Mouse (Mus musculus): ENCODE measurements around the gene Insl6. TPM values are rescaled to one million over a fixed set of nuclear protein-coding genes. Genes with fewer than 3 reads are reported as not detected.

Gene Insl6
- total RNA-seq, 1 experiment: 1.7 TPM

DNA sequence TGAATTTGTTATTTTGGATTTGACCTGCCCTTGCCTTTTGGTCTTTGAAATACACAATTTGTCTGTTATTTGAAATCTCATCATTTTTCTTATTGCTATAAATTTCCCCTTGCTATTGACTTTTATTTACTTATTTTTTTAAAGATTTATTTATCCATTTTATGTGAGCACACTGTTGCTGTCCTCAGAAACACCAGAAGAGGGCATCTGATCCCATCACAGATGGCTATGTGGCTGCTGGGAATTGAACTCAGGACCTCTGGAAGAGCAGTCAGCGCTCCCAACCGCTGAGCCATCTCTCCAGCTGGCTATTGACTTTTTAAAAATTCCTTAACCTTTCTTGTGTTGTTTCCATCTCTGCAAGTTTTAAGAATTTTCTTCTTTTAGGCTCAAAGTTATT, 11.5 kb upstream of the Insl6 start:
- no peaks in the 10 kb centered on the region for H3K36me3 ChIP-seq (ENCODE audit: control insufficient read depth, insufficient read depth, low read length, poor library complexity, severe bottlenecking)
- H3K9me3 ChIP-seq (ENCODE audit: control insufficient read depth, insufficient read depth, low read depth, low read length): no peaks in the 10 kb centered on the region
- peaks cover 0 to 2% of the 10 kb centered on the region in 2 experiments; a peak in 1 of 4 replicates for H3K4me1 ChIP-seq (ENCODE audit: control insufficient read depth in 2 of 2, insufficient read depth in 2 of 2, low read length in 2 of 2, poor library complexity in 1 of 2)
- no peak for TF ChIP-seq MAFK (IDR thresholded peaks at IDR 0.05; ENCODE audit: insufficient read depth, low read depth, low read length)
- TF ChIP-seq ZNF384 (IDR thresholded peaks at IDR 0.05; ENCODE audit: low read depth, low read length): no peak
- no peak for TF ChIP-seq ZC3H11A (IDR thresholded peaks at IDR 0.05; ENCODE audit: borderline replicate concordance, low read depth, low read length)
- no peak for TF ChIP-seq HCFC1 (IDR thresholded peaks at IDR 0.05; ENCODE audit: borderline replicate concordance, insufficient read depth, low read length)
- no peak for TF ChIP-seq CHD2 (IDR thresholded peaks at IDR 0.05; ENCODE audit: low read depth, low read length)
- no peak overlapping the region for H3K27ac ChIP-seq (ENCODE audit: insufficient read depth, low read depth, low read length, poor library complexity, severe bottlenecking)
- in situ Hi-C loops (cut with MboI; ENCODE audit: low sequenced_read_pairs in 2 of 2, unreplicated experiment in 2 of 2): no loop called here
- no peak overlapping the region for H3K9ac ChIP-seq (ENCODE audit: insufficient read depth, low read depth, low read length, poor library complexity, severe bottlenecking)
- no peak overlapping the region for H3K4me3 ChIP-seq (ENCODE audit: insufficient read depth in 1 of 2, low read depth in 1 of 2, low read length in 2 of 2, poor library complexity in 1 of 2, severe bottlenecking in 1 of 2)
- DNase-seq (ENCODE audit: low read depth, low spot score): no peak

DNA sequence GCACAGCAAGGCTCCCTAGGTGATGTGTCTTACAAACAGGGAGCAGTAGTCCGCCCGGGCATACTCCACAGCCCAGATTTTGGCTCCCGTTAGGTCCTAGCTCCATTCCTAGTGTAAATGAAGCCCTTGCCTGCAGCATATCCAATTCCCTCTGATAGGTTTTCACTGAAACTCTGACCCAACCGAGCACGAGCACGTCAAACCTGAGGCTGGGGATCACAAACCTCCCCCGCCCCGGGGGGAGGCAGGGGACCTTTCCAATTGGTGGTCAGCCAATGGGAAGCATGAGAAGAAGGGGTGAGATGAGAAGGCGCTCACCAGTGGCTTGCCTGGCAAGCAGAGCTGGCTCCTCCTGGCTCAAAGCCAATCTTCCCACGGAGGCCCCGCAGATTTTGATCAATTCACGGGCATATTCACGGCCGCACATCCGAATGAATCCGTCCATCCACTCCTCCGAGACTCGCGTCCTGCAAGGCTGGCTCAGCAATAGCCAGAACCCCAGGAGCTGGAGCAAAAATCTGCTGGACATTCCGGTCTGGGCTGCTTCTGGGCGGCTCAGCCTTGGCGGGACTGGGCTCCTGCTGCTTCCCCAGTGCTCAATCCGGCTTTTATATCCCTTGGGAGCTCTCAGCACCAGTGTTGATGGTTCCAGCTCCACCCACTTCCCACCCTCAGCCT, 9.1 kb upstream of the Insl6 start, which contains the start of gene Rln1:
Rln1 (minus strand) TSS at position 603 of the 678 bp plus-strand sequence.
- Histone ChIP-seq H3K27ac (ENCODE audit: insufficient read depth, low read depth, low read length, poor library complexity, severe bottlenecking) (no peak within 1 kb of the TSS), H3K4me3 (ENCODE audit: insufficient read depth in 1 of 2, low read depth in 1 of 2, low read length in 2 of 2, poor library complexity in 1 of 2, severe bottlenecking in 1 of 2) (peak within 1 kb of the TSS; percentile 44 to 84; a peak in 3 of 4 replicates), H3K36me3 (ENCODE audit: control insufficient read depth, insufficient read depth, low read length, poor library complexity, severe bottlenecking) (no peaks in the 10 kb centered on the region), H3K9ac (ENCODE audit: insufficient read depth, low read depth, low read length, poor library complexity, severe bottlenecking) (peak within 1 kb of the TSS; percentile 49), H3K4me1 (ENCODE audit: control insufficient read depth in 2 of 2, insufficient read depth in 2 of 2, low read length in 2 of 2, poor library complexity in 1 of 2) (peaks cover 0 to 2% of the 10 kb centered on the region in 2 experiments; a peak in 1 of 4 replicates), H3K9me3 (ENCODE audit: control insufficient read depth, insufficient read depth, low read depth, low read length) (no peaks in the 10 kb centered on the region)
- in situ Hi-C loops (cut with MboI; ENCODE audit: low sequenced_read_pairs in 2 of 2, unreplicated experiment in 2 of 2): no loop called here
- no peak for TF ChIP-seq HCFC1 (IDR thresholded peaks at IDR 0.05; ENCODE audit: borderline replicate concordance, insufficient read depth, low read length)
- no peak for TF ChIP-seq ZNF384 (IDR thresholded peaks at IDR 0.05; ENCODE audit: low read depth, low read length)
- TF ChIP-seq CHD2 (IDR thresholded peaks at IDR 0.05; ENCODE audit: low read depth, low read length): no peak
- TF ChIP-seq ZC3H11A (IDR thresholded peaks at IDR 0.05; ENCODE audit: borderline replicate concordance, low read depth, low read length): no peak
- TF ChIP-seq MAFK (IDR thresholded peaks at IDR 0.05; ENCODE audit: insufficient read depth, low read depth, low read length): no peak
- DNase-seq (ENCODE audit: low read depth, low spot score): peak; percentile 56

DNA sequence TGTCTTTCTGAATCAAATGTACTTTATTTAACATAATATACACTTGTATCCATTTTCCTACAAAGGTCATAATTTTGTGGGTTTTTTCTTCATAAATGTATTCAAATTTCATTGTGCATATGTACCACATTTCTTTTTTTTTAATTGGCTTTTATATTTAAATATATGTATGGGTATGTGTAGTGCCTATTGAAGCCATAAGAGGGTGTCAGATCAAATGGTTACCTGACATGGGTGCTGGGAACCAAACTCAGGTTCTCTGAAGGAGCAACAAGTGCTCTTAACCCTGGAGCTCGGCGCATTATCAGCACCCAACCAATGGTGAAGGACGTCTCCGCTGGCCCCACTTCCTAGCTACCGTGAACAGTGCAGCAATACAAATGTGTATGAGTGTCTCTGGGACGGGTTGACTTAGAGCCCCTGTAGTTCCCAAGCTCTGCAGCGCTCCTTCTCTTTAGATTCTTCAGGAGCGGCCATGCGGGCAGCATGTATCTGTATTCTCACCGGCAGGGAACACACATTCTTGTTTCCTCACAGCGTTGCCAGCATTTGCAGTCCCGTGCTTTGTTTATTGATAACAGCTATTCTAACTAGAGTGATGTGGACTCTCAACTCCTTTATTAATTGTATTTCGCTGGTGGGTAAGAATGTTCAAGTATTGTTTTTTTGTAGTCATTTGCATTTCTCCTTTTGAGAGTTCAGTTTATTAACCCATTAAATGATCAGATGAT, 1.8 kb upstream of the Insl6 start:
- H3K36me3 ChIP-seq (ENCODE audit: control insufficient read depth, insufficient read depth, low read length, poor library complexity, severe bottlenecking): no peaks in the 10 kb centered on the region
- in situ Hi-C loops (cut with MboI; ENCODE audit: low sequenced_read_pairs in 2 of 2, unreplicated experiment in 2 of 2): no loop called here
- H3K9me3 ChIP-seq (ENCODE audit: control insufficient read depth, insufficient read depth, low read depth, low read length): no peaks in the 10 kb centered on the region
- TF ChIP-seq HCFC1 (IDR thresholded peaks at IDR 0.05; ENCODE audit: borderline replicate concordance, insufficient read depth, low read length): no peak
- TF ChIP-seq ZC3H11A (IDR thresholded peaks at IDR 0.05; ENCODE audit: borderline replicate concordance, low read depth, low read length): no peak
- no peak for TF ChIP-seq ZNF384 (IDR thresholded peaks at IDR 0.05; ENCODE audit: low read depth, low read length)
- no peak for TF ChIP-seq CHD2 (IDR thresholded peaks at IDR 0.05; ENCODE audit: low read depth, low read length)
- no peak for TF ChIP-seq MAFK (IDR thresholded peaks at IDR 0.05; ENCODE audit: insufficient read depth, low read depth, low read length)
- H3K27ac ChIP-seq (ENCODE audit: insufficient read depth, low read depth, low read length, poor library complexity, severe bottlenecking): no peak overlapping the region
- peaks cover 2 to 4% of the 10 kb centered on the region in 2 experiments; a peak in 1 of 4 replicates for H3K4me1 ChIP-seq (ENCODE audit: control insufficient read depth in 2 of 2, insufficient read depth in 2 of 2, low read length in 2 of 2, poor library complexity in 1 of 2)
- no peak overlapping the region for H3K9ac ChIP-seq (ENCODE audit: insufficient read depth, low read depth, low read length, poor library complexity, severe bottlenecking)
- H3K4me3 ChIP-seq (ENCODE audit: insufficient read depth in 1 of 2, low read depth in 1 of 2, low read length in 2 of 2, poor library complexity in 1 of 2, severe bottlenecking in 1 of 2): no peak overlapping the region
- DNase-seq (ENCODE audit: low read depth, low spot score): no peak

DNA sequence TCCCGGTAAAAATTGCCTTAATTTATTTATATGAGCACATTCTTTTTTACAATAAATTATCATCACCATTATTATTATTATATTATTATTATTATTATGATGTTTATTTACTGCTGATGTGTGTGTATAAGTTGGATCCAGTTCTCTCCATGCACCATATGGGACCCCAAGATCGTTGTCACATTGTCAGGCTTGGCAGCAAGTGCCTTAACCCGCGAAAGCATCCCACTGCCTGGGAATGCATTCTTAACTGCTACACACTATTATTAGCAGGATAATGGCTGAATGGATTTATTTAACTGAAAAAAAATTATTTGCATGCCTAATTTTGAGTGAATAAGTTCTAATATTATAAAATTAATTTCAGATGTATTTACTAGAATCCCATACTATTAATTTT, 1.2 kb upstream of the Insl6 start:
- no peaks in the 10 kb centered on the region for H3K36me3 ChIP-seq (ENCODE audit: control insufficient read depth, insufficient read depth, low read length, poor library complexity, severe bottlenecking)
- H3K27ac ChIP-seq (ENCODE audit: insufficient read depth, low read depth, low read length, poor library complexity, severe bottlenecking): no peak overlapping the region
- DNase-seq (ENCODE audit: low read depth, low spot score): no peak
- H3K4me3 ChIP-seq (ENCODE audit: insufficient read depth in 1 of 2, low read depth in 1 of 2, low read length in 2 of 2, poor library complexity in 1 of 2, severe bottlenecking in 1 of 2): no peak overlapping the region
- TF ChIP-seq HCFC1 (IDR thresholded peaks at IDR 0.05; ENCODE audit: borderline replicate concordance, insufficient read depth, low read length) (no peak), MAFK (IDR thresholded peaks at IDR 0.05; ENCODE audit: insufficient read depth, low read depth, low read length) (no peak), ZC3H11A (IDR thresholded peaks at IDR 0.05; ENCODE audit: borderline replicate concordance, low read depth, low read length) (no peak), ZNF384 (IDR thresholded peaks at IDR 0.05; ENCODE audit: low read depth, low read length) (no peak), CHD2 (IDR thresholded peaks at IDR 0.05; ENCODE audit: low read depth, low read length) (no peak)
- in situ Hi-C loops (cut with MboI; ENCODE audit: low sequenced_read_pairs in 2 of 2, unreplicated experiment in 2 of 2): no loop called here
- H3K9ac ChIP-seq (ENCODE audit: insufficient read depth, low read depth, low read length, poor library complexity, severe bottlenecking): no peak overlapping the region
- H3K4me1 ChIP-seq (ENCODE audit: control insufficient read depth in 2 of 2, insufficient read depth in 2 of 2, low read length in 2 of 2, poor library complexity in 1 of 2): peaks cover 2 to 4% of the 10 kb centered on the region in 2 experiments; a peak in 1 of 4 replicates
- H3K9me3 ChIP-seq (ENCODE audit: control insufficient read depth, insufficient read depth, low read depth, low read length): no peaks in the 10 kb centered on the region
